Mouse (Mus musculus) Patski (cell line): ENCODE measurements around the gene Sox12. TPM values are rescaled to one million over a fixed set of nuclear protein-coding genes. Genes with fewer than 3 reads are reported as not detected.

Source experiments
- ATAC-seq: fragments of 100-300 bp; one replicate; pipeline ENCODE4 v1.8.0; 2021
- CTCF ChIA-PET: fragments of 350-600 bp; sonication (Branson Sonifier 250); formaldehyde crosslinking; loops from one replicate; lab custom pipeline; 2022; ENCODE audit warnings: inconsistent platforms; lab: Charles Lee
- POLR2A ChIA-PET: fragments of 350-600 bp; sonication (Branson Sonifier 250); formaldehyde crosslinking; loops from one replicate; lab custom pipeline; 2022; ENCODE audit warnings: antibody characterized with exemption, inconsistent platforms; lab: Charles Lee
- DNase-seq: peaks from one replicate; pipeline ENCODE4 v3.0.0-alpha.2; 2011; ENCODE audit warnings: low read depth, low spot score
- H3K27me3 ChIP-seq: fragments of 371-371 bp; one replicate; pipeline ENCODE4 v1.5.1; 2021
- CTCF ChIP-seq: fragments of 100-300 bp; IDR thresholded peaks from one replicate; pipeline ENCODE4 v1.5.1; 2021
- in situ Hi-C: fragments of 300-500 bp; cut with MboI; formaldehyde crosslinking; loops from 3 replicates; pipeline ENCODE4 v1.11.1; 2018; ENCODE audit warnings: low pct_unique_long_range_greater_than_20kb, mixed read lengths
- polyA plus RNA-seq: library from polyadenylated mRNA; unstranded; gene quantifications from one replicate; pipeline ENCODE4 v1.2.3, GENCODE M21; 2021

The Sox12 gene
- 19.6 TPM for polyA plus RNA-seq

DNA sequence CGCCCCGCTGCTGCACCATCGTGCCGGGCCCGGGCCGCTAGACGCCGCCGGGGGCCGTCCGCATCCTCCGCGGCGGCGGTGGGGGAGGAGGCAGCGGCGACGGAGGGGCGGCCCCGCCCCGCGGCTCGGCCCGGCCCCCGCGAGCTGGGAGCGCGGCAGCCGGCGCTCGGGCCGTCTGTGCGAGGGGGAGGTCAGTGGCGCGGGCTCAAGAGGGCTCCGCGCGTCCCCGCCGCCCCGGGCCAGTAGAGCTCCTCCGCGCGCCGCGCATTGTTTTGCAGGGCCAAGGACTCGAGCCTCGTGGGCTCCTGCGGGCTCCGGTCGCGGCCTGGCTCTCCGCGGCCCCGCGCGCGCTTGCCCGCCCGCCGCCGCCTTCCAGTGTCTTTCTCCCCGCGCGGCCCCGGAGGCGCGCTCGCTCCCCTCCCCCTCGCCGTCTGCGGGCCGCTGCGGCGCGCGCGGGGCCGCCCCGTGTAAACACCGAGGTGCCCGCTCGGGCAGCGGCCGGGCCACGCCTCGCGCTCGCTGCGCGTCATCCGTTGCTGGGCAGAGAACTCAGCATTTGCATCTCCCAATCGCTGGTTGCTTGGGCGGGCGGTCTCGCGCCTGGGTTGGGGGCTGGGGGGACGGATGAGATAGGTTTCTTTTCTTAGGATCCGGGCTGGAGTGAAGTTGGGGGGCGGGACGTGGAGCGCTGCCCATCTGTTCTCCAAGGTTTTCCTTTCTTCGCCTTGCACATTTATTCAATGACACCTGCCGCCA is at the start of gene Sox12:
Gene Sox12, minus strand, starts transcription at position 384 of the 756 bp plus-strand sequence.
- TF ChIP-seq CTCF: no peak
- CTCF ChIA-PET: no interaction called here

DNA sequence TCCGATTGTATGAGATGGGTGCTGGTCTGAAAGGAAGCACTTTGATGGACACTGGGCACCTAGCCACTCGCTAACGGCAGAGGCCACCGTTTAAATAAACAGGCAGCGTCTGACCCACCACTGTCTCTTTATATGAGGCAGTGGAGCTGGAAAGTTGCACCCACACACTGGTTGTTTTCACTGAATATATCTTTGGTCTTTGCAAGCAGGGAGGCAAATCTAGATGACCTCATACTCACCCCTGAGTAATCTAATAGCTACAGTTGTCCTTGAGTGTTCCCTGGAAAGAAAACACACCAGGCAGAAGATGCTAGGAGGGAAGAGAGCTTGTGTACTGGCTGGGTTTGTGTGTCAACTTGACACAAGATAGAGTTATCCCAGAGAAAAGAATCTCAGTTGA is 49.6 kb upstream of the Sox12 start:
- POLR2A ChIA-PET: interaction anchor here (0.7 kb wide), 1 partner anchor 99 kb away, joined by 3 read pairs; no protein-coding TSS in a partner anchor
- no peak for DNase-seq
- no peak for ATAC-seq
- in situ Hi-C loops: no loop called here
- TF ChIP-seq CTCF: no peak
- no peaks in the 10 kb centered on the region for H3K27me3 ChIP-seq
- CTCF ChIA-PET: interaction anchor here (0.6 to 3.5 kb wide), 4 partner anchors 10 to 168 kb away, joined by 3 to 15 read pairs (median 4); no protein-coding TSS in a partner anchor

More for the DNA sequence above, at the start of gene Sox12:
- POLR2A ChIA-PET: interaction anchor here (1.0 to 1.4 kb wide), 2 partner anchors 13 to 46 kb away, joined by 3 read pairs; no protein-coding TSS in a partner anchor
- no peak for DNase-seq
- ATAC-seq: peak; percentile 70
- no peaks in the 10 kb centered on the region for H3K27me3 ChIP-seq
- in situ Hi-C loops: no loop called here

DNA sequence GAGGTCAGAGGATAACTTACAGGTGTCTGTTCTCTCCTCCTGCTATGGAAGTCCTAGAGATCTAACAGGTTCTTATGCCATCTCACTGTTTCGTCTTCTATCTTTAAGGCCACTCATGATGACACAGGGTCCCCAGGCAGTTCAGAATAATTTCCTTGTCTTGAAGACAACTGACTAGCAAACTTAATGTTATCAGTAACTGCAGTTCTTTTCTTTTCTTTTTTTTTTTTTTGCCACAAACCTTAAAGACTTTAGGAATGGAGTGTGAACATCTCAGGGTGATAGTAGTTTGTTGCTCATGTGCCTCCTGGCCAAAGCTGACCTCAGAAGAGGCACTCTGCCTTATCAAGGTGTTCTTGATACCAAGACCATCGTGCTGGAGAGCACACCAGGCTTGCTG is 48.8 kb upstream of the Sox12 start:
- CTCF ChIA-PET: interaction anchor here (0.8 kb wide), 1 partner anchor 98 kb away, joined by 3 read pairs; no protein-coding TSS in a partner anchor
- no peak for TF ChIP-seq CTCF
- H3K27me3 ChIP-seq: no peaks in the 10 kb centered on the region
- ATAC-seq (no peak), DNase-seq (no peak)
- POLR2A ChIA-PET: no interaction called here
- in situ Hi-C loops: no loop called here

DNA sequence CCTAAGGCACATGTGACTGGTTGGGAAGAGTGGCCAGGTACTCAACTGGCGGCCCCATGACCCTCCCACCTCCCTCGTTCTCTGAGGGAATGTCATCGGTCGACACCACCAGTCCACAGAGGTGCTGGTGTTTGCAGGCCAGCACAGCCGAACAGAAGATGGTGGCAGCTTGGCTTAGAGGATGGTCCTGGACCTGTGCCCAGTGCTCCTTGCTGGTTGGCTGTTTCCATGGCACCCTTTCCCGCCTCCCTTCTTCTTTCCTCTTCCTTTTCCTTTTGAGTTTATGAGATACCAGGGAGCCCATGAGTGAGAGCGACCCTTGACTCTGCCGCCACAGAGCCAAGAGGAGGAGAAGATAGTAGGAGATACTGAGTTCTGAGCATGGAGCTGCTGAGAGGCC is 45.4 kb upstream of the Sox12 start:
- TF ChIP-seq CTCF: no peak
- ATAC-seq (no peak), DNase-seq (no peak)
- H3K27me3 ChIP-seq: no peaks in the 10 kb centered on the region
- in situ Hi-C loops: loop anchor here (5.0 kb wide), 1 partner anchor 51 kb away; no protein-coding TSS in a partner anchor
- CTCF ChIA-PET: interaction anchor here (1.3 to 1.8 kb wide), 3 partner anchors 50 to 111 kb away, joined by 3 to 8 read pairs (median 6); no protein-coding TSS in a partner anchor
- POLR2A ChIA-PET: interaction anchor here (1.3 kb wide), 1 partner anchor 107 kb away, joined by 3 read pairs; no protein-coding TSS in a partner anchor

DNA sequence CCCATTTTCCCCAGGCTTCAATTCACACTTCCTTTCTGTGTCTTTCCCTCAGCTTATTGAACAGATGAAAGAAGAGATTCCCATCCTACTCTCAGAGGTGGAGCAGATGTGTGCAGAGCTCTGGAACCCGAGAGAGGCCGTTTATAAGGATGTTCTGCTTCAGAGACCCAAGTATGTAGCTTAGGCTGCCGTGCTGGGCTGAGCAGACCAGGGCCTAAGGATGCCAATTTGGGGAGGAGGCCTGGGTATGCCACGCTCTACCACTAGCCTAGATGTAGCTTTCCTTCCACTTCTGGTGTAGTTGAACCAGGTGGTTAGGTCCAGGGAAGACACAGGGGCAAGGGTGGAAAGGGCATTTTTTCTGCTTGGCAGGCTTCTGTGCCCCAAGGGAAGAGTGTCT is 44.5 kb upstream of the Sox12 start:
- ChIA-PET CTCF (interaction anchor here (1.3 to 1.8 kb wide), 2 partner anchors 49 to 102 kb away, joined by 3 to 8 read pairs; no protein-coding TSS in a partner anchor), POLR2A (interaction anchor here (1.3 kb wide), 1 partner anchor 108 kb away, joined by 3 read pairs; no protein-coding TSS in a partner anchor)
- no peak for DNase-seq
- TF ChIP-seq CTCF: no peak
- ATAC-seq: peak; percentile 55
- in situ Hi-C loops: loop anchor here (5.0 kb wide), 1 partner anchor 50 kb away; no protein-coding TSS in a partner anchor
- H3K27me3 ChIP-seq: no peaks in the 10 kb centered on the region

DNA sequence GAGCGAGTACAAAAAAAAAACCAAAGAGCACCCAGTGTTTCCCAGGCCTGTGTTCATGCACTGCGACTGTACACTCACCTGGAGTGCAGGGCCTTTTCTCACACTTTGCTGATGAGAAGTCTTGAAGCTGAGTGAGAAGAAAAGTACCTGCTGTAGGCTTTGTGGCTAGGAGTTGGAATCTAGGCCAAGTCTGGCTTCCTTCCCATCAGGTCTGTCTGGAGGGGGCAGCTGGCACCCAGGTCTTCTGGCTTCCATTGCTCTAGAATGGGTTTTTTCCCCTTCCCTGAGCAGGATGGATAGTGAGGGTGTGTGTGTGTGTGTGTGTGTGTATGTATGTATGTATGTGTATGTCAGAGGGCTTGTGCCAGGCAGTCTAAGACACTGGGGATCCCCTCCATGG is 42.0 kb upstream of the Sox12 start:
- in situ Hi-C loops: loop anchor here (5.0 kb wide), 1 partner anchor 48 kb away; no protein-coding TSS in a partner anchor

DNA sequence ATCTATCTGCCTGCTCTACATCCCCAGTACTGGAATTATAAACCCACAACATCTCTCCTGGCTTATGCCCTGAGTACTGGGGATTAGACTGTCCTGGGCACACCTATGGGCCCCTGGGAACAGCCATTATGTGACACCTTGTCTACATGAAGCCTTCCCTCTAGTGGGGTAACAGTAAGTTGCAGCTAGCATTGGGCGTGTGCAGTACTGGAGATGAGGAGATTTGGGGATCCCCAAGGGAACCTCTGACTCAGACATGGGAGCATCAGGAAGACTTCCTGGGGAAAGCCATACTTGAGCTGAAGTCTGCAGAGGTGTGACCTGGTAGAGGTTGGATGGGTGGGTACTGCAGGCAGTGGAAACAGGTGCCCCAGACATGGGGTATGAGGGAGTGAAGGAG is 41.1 kb upstream of the Sox12 start:
- no peaks in the 10 kb centered on the region for H3K27me3 ChIP-seq
- no peak for ATAC-seq
- CTCF ChIA-PET: interaction anchor here (1.0 to 3.2 kb wide), 4 partner anchors 14 to 71 kb away, joined by 3 to 14 read pairs (median 4); no protein-coding TSS in a partner anchor
- in situ Hi-C loops: no loop called here
- TF ChIP-seq CTCF: no peak
- no peak for DNase-seq
- POLR2A ChIA-PET: interaction anchor here (0.6 kb wide), 1 partner anchor 25 kb away, joined by 3 read pairs; no protein-coding TSS in a partner anchor

More for the DNA sequence above, 42.0 kb upstream of the Sox12 start:
- ChIA-PET CTCF (interaction anchor here (1.0 kb wide), 1 partner anchor 47 kb away, joined by 3 read pairs; no protein-coding TSS in a partner anchor), POLR2A (interaction anchor here (0.6 kb wide), 1 partner anchor 26 kb away, joined by 3 read pairs; no protein-coding TSS in a partner anchor)
- ATAC-seq (no peak), DNase-seq (no peak)
- H3K27me3 ChIP-seq: no peaks in the 10 kb centered on the region
- TF ChIP-seq CTCF: no peak

DNA sequence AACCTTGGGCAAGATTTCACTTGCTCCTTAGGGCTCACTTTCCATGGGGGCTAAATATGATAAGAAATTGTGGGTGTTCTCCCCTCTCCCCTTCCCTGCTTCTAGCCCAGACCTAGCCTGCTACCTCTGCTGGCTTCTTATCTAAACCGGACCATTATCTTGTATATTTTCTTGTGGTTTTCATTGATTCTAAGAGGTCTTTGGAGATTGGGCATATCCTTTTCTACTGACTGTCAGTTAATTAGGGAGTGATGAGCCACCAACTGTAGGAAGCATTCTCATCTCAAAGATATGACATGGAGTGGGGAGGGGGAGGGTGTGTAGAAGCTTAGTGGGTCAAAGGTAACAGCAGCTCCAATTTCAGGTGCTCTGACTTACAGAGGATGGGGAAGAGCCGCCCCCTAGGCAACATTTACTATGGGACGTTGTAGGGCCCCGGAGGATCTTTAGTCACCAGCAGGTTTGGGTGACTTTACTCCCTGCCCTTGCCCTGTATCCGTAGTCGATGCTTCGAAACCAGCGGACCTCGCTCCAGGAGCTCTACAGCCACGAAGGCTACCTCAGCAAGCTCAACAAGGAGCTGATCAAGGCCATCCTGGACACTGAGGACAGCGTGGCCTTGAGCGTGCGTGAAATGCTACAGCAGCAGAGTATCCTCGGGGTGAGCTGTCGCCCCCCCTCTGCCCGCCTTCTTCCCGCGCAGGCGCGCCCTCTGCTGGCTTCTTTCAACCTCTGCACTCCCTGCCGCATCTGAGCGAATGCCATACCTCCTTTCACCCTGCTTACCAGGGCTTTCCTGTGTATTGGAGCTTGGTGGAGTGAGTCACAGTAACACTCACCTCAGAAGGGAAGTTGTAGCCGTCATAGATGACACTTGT is 39.4 kb upstream of the Sox12 start:
- in situ Hi-C loops: no loop called here
- peak; percentile 22 for DNase-seq
- no peaks in the 10 kb centered on the region for H3K27me3 ChIP-seq
- POLR2A ChIA-PET: no interaction called here
- TF ChIP-seq CTCF: peak; percentile 98
- ATAC-seq: peak; percentile 72
- CTCF ChIA-PET: interaction anchor here (0.7 to 3.2 kb wide), 18 partner anchors 8 to 304 kb away, joined by 3 to 21 read pairs (median 4); partner anchors contain the start of gene H13

DNA sequence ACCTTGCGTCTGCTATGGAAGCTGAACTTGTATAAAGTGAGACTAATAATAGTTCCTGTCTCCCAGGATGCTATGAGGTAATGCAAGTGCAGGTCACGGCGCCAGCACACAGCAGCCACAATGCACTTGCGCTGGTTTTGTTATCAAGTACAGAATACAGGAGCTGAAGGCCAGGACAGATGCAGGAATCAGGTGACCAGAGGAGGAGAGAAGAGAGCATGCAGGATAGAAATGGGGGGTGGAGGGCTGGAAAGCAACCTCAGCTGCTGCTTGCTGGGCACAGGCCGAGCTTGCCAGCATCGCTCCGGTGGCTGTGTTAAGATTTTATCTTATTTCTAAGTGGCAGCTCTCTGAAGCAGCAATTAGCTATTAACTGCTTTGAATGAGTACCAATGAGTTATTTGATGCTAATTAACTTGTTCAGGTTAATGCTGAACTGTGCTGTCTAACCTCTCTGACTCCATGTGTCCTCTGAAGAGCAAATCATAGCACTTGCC is 38.6 kb upstream of the Sox12 start:
- peak; percentile 38 for ATAC-seq
- no peaks in the 10 kb centered on the region for H3K27me3 ChIP-seq
- in situ Hi-C loops: no loop called here
- ChIA-PET POLR2A (interaction anchor here (0.5 kb wide), 1 partner anchor 105 kb away, joined by 3 read pairs; no protein-coding TSS in a partner anchor), CTCF (interaction anchor here (0.8 to 3.2 kb wide), 6 partner anchors 9 to 44 kb away, joined by 3 to 21 read pairs (median 8); no protein-coding TSS in a partner anchor)
- TF ChIP-seq CTCF: no peak
- no peak for DNase-seq
